Mouse (Mus musculus): ENCODE measurements around the gene Flvcr1. TPM values are rescaled to one million over a fixed set of nuclear protein-coding genes. Genes with fewer than 3 reads are reported as not detected.

Flvcr1 gene
- total RNA-seq, 2 experiments from 2014 or later = 5.3 to 5.5 TPM

DNA sequence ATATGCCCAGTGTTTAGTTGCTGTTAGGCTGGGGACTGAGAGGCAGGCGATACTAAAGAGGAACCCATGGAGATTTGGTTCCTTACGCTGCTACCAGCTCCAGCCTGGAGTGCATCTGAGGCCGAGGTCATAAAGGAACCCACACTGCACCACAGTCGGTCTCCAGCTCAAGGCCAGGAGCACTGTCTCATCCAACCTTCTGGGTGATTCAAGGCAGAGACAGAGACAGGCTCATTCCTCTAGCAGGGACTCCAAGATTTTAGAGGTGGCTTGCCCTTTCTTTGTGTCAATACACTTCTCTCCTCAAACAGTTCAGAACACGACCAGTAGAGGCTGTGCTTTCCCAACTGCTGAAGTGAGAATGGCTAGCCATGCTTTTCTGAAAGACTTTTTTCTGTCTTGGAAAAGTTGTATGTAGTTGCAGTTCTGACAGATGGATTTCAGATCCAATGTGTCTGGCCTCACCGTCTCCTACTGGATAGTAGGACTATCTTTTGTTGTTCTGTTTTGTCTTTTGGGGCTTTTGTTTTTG lies 29.5 kb downstream of the Flvcr1 start:
- no peak for DNase-seq (ENCODE audit: low spot score)
- intact Hi-C loops (cut with DNase I) = no loop called here

DNA sequence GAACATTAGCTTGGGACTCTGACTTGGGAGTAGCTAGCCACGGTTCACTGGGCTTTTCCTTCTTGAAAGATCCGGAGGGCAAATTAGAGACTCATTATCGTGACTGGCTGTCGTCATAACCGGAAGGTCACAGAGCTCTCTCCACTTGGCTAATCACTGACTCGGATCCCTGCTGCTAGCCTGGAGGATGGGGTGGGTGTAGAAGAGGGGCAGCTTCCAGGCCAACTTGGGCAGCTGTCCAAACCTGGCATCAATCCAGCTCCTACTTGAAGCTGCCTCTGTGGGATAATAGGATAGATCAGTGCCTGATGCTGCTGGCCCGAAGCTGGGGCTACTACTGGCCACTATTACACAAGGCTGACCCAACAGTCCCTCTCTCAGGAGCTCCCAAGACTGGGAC lies 30.4 kb downstream of the Flvcr1 start:
- intact Hi-C loops (cut with DNase I) = no loop called here
- peak; percentile 35 for DNase-seq (ENCODE audit: low spot score)

- intact Hi-C loops (cut with DNase I) = no loop called here
- DNase-seq (ENCODE audit: low spot score) = no peak
Measured at GRCm38 (mm10) chr1:190989437-190990082, 36.4 kb downstream of the Flvcr1 start.

GRCm38 (mm10) chr1:190981412-190981811 lies 44.5 kb downstream of the Flvcr1 start:
- intact Hi-C loops (cut with DNase I) = no loop called here
- no peak for DNase-seq (ENCODE audit: low spot score)

DNA sequence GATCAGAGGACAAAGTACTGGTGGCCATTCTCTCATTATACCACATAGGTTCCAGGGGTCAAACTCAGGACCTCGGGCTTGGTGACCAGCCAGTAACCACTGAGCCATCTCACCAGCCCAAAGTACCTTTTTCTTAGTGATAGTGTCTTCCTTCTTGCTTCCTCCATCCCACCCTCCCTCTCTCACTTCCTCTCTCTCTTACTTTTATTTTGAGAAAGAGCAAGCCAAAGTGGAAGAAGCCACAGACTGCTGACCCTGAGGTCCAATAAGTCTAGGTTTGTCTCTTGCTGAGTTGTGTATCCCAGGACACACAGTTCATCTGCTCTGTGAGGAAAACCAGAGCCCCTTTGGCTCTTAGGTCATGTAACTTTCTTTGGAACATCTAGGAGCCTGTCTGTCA lies 45.5 kb downstream of the Flvcr1 start:
- no peak for DNase-seq (ENCODE audit: low spot score)
- intact Hi-C loops (cut with DNase I) = no loop called here

- DNase-seq (ENCODE audit: low spot score) = peak; percentile 79
- intact Hi-C loops (cut with DNase I) = no loop called here
Measured at GRCm38 (mm10) chr1:190979100-190979563, 46.8 kb downstream of the Flvcr1 start, which contains the start of gene Vash2. TSS of gene Vash2 (minus strand) at chr1:190979296.

GRCm38 (mm10) chr1:190978511-190979073 lies 47.4 kb downstream of the Flvcr1 start:
- intact Hi-C loops (cut with DNase I) = no loop called here
- no peak for DNase-seq (ENCODE audit: low spot score)

DNA sequence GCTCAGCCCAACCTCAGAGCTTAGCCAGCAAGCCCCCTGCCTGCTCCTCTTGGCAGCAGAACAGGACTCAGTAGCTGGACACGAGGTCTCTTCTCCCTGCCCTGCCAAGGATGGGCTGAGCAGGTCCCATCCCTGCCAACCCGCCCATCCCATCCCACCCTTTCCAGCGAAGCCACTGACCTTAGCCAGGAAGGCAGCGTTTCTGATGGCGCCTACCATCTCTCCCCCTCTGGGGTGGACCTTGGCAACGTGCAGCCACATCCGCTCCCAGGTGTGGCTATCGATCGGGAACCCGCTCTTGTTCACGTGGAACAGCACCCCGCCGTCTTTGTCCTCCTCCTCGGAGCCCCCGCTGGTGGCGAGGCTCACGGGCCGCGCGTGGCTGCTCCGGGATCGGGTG lies 48.0 kb downstream of the Flvcr1 start:
- no peak for DNase-seq (ENCODE audit: low spot score)
- intact Hi-C loops (cut with DNase I) = no loop called here

GRCm38 (mm10) chr1:190976887-190977573 lies 48.9 kb downstream of the Flvcr1 start:
- intact Hi-C loops (cut with DNase I) = no loop called here
- DNase-seq (ENCODE audit: low spot score) = no peak

DNA sequence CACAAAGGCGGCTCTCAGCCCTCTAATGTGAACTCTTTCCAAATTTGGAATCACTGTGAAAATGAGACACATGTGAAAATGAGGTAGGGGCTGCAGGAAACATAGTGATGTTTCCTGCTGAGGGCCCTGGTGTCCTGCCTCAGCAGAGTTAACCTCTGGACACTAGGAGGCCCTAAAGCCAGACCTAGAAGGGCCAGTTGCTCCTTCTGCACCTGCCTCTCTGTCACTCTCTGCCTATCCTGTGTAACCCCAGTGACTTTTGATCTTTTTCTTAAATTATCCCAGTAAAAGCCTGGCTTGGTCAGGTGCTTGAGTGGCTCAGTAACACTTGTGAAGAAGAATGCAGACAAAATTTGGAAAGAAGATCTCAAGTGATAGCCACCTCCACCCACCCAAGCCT lies 51.1 kb downstream of the Flvcr1 start:
- DNase-seq (ENCODE audit: low spot score) = no peak
- intact Hi-C loops (cut with DNase I) = no loop called here

- no peak for DNase-seq (ENCODE audit: low spot score)
- intact Hi-C loops (cut with DNase I) = no loop called here
Measured at GRCm38 (mm10) chr1:190974191-190974590, 51.8 kb downstream of the Flvcr1 start.

DNA sequence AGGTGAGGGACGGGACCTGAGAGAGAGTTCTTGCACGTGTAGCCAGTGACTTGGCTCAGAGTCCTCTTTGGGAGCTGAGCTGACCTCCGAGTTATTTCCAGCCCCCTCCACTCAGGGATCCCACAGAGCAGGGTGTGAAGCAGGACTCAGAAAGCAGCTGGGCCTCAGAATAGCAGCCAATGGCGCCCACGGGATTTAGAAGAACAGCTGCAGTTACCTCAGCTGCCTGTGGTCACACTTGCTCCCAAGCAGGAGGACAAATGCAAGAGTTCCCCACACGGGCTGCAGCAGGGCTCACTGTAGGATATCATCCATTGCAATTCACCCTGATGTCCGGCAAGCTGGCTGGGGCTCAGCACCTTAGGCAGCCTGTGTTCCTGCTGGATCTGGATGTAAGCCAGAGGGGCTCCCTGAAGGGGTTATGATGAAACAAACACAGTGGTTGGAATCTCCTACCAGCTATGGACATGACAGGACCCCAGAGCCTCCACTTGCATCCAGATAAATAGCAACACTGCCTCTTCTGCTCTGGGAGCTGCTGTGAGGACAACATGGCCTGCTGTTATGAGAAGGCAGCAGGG lies 53.3 kb downstream of the Flvcr1 start:
- DNase-seq (ENCODE audit: low spot score) = peak; percentile 54
- intact Hi-C loops (cut with DNase I) = no loop called here

DNA sequence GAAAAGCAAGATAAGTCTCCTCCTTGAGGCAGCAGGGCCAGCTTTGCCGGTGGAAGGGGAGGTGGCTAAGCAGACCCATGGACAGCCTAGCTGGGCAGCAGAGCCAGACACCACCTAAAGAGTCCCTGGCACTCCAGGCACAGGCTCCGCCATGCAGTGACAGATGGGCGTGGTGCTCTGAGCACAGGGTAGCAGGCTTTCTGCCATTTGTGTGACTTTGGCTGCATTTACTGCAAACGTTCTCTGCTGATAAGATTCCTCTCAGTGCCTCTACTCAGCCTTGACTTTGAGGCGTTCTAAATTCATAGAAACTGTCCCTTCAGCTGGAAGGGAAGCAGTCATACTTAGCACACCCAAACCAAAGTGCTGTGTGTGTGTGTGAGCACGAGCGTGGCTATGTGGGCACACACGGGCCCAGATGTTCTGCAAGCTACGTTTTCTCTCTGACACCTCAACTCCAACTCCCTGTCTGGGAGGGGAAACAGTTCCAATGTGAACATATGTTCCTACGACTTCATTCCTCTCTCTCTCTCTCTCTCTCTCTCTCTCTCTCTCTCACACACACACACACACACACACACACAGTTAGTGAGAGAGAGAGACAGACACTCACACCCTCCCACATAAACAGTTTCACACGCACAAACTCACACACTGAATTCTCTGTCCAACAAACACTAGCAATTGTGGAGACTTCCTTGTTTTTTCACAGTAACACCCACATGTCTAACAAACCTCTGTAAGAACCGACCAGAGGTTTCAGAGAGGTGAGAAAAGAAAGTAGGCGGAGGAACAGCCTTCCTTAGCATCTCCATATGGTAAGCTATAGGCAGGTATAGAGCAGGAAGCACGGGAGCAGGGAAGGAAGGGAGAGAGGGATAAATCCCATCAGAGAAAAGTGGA lies 54.0 kb downstream of the Flvcr1 start:
- intact Hi-C loops (cut with DNase I) = no loop called here
- no peak for DNase-seq (ENCODE audit: low spot score)

DNA sequence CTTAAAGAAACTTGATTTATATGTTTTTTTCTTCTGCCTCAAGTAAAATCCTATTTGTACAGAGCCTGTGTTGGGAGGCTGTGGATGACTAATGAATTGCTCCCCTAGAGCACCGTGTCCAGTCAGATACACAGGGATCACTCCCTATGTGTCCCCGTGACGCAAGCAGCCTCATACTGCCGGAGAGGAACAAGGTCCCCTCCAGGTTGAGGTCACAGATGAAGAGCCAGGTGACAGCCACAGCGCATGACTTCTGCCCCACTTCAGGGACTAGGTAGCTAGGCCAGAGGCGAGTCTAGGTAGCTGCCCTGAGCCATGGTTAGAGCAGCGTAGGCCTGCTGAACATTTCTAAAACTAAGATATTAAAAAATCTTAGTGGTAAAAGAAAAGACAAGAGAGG lies 57.9 kb downstream of the Flvcr1 start:
- no peak for DNase-seq (ENCODE audit: low spot score)
- intact Hi-C loops (cut with DNase I) = no loop called here

- no peak for DNase-seq (ENCODE audit: low spot score)
- intact Hi-C loops (cut with DNase I) = no loop called here
Measured at GRCm38 (mm10) chr1:190964992-190965780, 60.8 kb downstream of the Flvcr1 start.

GRCm38 (mm10) chr1:190962760-190963159 lies 63.2 kb downstream of the Flvcr1 start:
- no peak for DNase-seq (ENCODE audit: low spot score)
- intact Hi-C loops (cut with DNase I) = no loop called here

DNA sequence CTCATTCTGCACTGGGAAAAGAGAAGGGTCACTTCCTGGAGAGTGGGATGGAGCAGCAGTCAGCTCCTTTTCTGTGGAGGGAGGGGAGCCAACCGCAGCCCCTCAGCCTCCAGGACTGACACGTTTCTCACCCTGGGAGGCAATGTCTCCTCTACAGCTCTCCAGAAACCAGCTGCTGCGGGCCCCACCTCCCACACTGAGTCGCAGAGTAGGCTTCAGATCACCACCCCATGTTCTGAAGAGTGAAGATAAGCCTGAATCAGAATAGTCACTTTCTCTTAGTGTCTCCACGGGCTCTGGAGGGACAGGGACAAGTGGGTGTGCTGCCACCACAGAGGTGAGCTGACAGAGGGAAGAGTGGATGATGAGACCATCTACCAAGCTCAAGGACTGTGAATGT lies 67.1 kb downstream of the Flvcr1 start:
- intact Hi-C loops (cut with DNase I) = no loop called here
- DNase-seq (ENCODE audit: low spot score) = no peak
